Mouse (Mus musculus) cerebellum, adult 2 months (tissue): ENCODE measurements at regions not wholly inside any gene's neighbourhood (a gene's known extent, or its start where the extent isn't known, plus 50 kb on each side); places are given as distances from the start of the nearest gene placed in this dataset.

Experiments used
- CTCF ChIP-seq: fragments of 200-500 bp; IDR thresholded peaks from 2 replicates; pipeline ENCODE4 v1.5.1; 2011; ENCODE audit warnings: low read depth, mild to moderate bottlenecking, control low read depth, low read length, moderate library complexity, borderline replicate concordance; ENCODE audit not compliant: insufficient read depth
- POLR2A ChIP-seq: fragments of 200-500 bp; IDR thresholded peaks from 2 replicates; pipeline ENCODE4 v1.6.1; 2011; ENCODE audit warnings: low read length, control low read depth, borderline replicate concordance; ENCODE audit not compliant: insufficient read depth

- TF ChIP-seq CTCF (no peak), POLR2A (no peak)
These were observed 59.4 kb upstream of the Rbms1 start for GRCm38 (mm10) chr2:61022411-61022810.
